Mouse (Mus musculus): ENCODE measurements around the gene Tspan33. TPM values are rescaled to one million over a fixed set of nuclear protein-coding genes. Genes with fewer than 3 reads are reported as not detected.

Gene Tspan33
- polyA plus RNA-seq, 2 experiments from 2014 or later, result 0.20 TPM; not detected in 1

GRCm38 (mm10) chr6:29699085-29699745 is 5.2 kb downstream of the Tspan33 start:
- ATAC-seq, result no peak

GRCm38 (mm10) chr6:29701051-29701450 is 7.0 kb downstream of the Tspan33 start:
- no peak for ATAC-seq

GRCm38 (mm10) chr6:29702126-29702525 is 8.1 kb downstream of the Tspan33 start:
- ATAC-seq, result no peak

GRCm38 (mm10) chr6:29704143-29704542 is 10.1 kb downstream of the Tspan33 start:
- ATAC-seq, result no peak

GRCm38 (mm10) chr6:29707902-29708301 is 13.9 kb downstream of the Tspan33 start:
- ATAC-seq, result no peak

GRCm38 (mm10) chr6:29711318-29711717 is 17.3 kb downstream of the Tspan33 start:
- ATAC-seq, result no peak

GRCm38 (mm10) chr6:29712011-29712584 is 18.1 kb downstream of the Tspan33 start:
- no peak for ATAC-seq

GRCm38 (mm10) chr6:29716624-29717365 is 22.8 kb downstream of the Tspan33 start:
- ATAC-seq, result no peak

- no peak for ATAC-seq
These were observed 23.5 kb downstream of the Tspan33 start for GRCm38 (mm10) chr6:29717541-29717940.

- ATAC-seq, result no peak
These were observed 24.0 kb downstream of the Tspan33 start for GRCm38 (mm10) chr6:29717952-29718521.

GRCm38 (mm10) chr6:29718894-29719329 is 24.9 kb downstream of the Tspan33 start:
- no peak for ATAC-seq

- no peak for ATAC-seq
These were observed 27.9 kb downstream of the Tspan33 start for GRCm38 (mm10) chr6:29721890-29722289.

GRCm38 (mm10) chr6:29726576-29727200 is 32.7 kb downstream of the Tspan33 start:
- ATAC-seq, result no peak

- ATAC-seq, result no peak
These were observed 34.0 kb downstream of the Tspan33 start for GRCm38 (mm10) chr6:29728035-29728434.

GRCm38 (mm10) chr6:29729491-29729890 is 35.5 kb downstream of the Tspan33 start:
- ATAC-seq, result no peak

- peak; percentile 47 for ATAC-seq
These were observed 41.3 kb downstream of the Tspan33 start, which contains the start of gene Smo for GRCm38 (mm10) chr6:29735336-29735688. Smo (plus strand) TSS chr6:29735503.

GRCm38 (mm10) chr6:29735689-29736451 is 41.8 kb downstream of the Tspan33 start:
- ATAC-seq, result peak; percentile 26

GRCm38 (mm10) chr6:29736610-29737458 is 42.8 kb downstream of the Tspan33 start:
- ATAC-seq, result no peak

GRCm38 (mm10) chr6:29751466-29752152 is 57.6 kb downstream of the Tspan33 start:
- ATAC-seq, result no peak

GRCm38 (mm10) chr6:29753336-29753735 is 59.3 kb downstream of the Tspan33 start:
- ATAC-seq, result no peak
